Mouse (Mus musculus): ENCODE measurements at regions not wholly inside any gene's neighbourhood (a gene's known extent, or its start where the extent isn't known, plus 50 kb on each side); places are given as distances from the start of the nearest gene placed in this dataset.

DNA sequence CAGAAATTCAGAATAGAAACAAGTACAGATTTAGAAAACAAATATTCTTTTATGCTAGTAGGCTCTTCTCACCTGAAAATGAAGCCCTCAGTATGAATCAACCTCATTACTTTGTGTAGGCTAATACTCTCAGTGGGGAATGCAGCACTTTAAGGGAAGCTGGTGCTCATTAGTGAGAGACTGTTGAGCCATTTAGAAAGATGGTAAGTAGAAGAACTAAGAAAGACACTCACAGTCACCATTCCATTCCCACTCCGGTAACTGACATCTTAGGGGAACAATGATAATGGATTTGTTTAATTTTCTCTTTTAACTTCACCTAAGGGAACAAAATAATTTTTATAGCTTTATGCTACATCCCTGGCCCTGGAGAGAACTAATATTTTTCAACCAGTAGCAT lies 648.0 kb upstream of the Nova1 start:
- Histone ChIP-seq H3K4me3 (no peak overlapping the region), H3K9ac (no peak overlapping the region), H3K4me2 (no peak overlapping the region), H3K27ac (no peak overlapping the region), H3K27me3 (no peaks in the 10 kb centered on the region), H3K36me3 (no peaks in the 10 kb centered on the region), H3K4me1 (replicated peaks) (no peaks in the 10 kb centered on the region), H3K9me3 (replicated peaks) (no peaks in the 10 kb centered on the region)
- 80% methylated on average over 1 of the region's 1 CpGs for WGBS
- no peak for ATAC-seq (replicated peaks; ENCODE audit: insufficient number of reproducible peaks, insufficient read depth, low FRiP score, low read depth)

DNA sequence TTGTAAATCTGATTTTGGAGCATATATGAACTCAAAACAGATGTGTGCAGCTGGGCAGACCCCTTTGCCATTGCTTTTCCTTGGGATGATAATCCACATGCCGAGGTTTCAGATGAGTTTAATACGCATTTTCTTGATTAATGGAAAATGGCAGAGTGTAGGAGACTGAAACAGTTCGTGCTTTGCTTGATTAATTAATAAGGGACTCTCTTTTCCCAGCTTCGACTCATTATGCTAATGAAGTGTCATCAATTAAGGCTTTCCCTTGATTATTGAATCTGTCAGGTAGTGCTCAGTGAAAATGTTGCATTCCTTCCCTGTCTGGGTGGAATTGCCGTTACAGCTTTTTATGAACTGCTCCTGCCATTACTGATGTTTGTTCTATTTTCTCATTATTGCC lies 647.2 kb upstream of the Nova1 start:
- H3K4me3 ChIP-seq, result no peak overlapping the region
- H3K9me3 ChIP-seq (replicated peaks), result no peaks in the 10 kb centered on the region
- no peaks in the 10 kb centered on the region for H3K36me3 ChIP-seq
- WGBS, result 68% methylated on average over 5 of the region's 5 CpGs
- no peaks in the 10 kb centered on the region for H3K27me3 ChIP-seq
- no peak for ATAC-seq (replicated peaks; ENCODE audit: insufficient number of reproducible peaks, insufficient read depth, low FRiP score, low read depth)
- H3K9ac ChIP-seq, result no peak overlapping the region
- H3K27ac ChIP-seq, result no peak overlapping the region
- no peak overlapping the region for H3K4me2 ChIP-seq
- no peaks in the 10 kb centered on the region for H3K4me1 ChIP-seq (replicated peaks)

DNA sequence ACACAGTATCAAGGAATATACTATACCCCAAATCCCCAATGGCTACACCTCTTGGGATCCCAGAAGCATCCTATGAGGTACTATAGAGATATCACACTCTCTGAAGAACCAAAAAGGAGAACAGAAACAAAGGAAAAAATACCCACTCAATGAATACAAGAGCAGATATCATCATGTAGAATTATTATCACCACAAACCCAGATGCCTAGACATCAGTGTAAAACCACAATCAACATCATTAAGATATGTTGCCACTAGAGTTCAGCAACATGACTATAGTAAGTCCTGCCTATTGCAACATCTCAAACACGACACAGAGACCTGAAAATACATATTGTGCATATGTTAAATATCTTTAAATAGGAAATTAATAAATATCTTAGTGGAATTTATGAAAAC lies 612.9 kb upstream of the Nova1 start:
- H3K4me2 ChIP-seq, result no peak overlapping the region
- no peak overlapping the region for H3K4me3 ChIP-seq
- H3K27me3 ChIP-seq, result no peaks in the 10 kb centered on the region
- ATAC-seq (replicated peaks; ENCODE audit: insufficient number of reproducible peaks, insufficient read depth, low FRiP score, low read depth), result no peak
- H3K27ac ChIP-seq, result no peak overlapping the region
- no peaks in the 10 kb centered on the region for H3K4me1 ChIP-seq (replicated peaks)
- H3K9me3 ChIP-seq (replicated peaks), result no peaks in the 10 kb centered on the region
- 49% methylated on average over 1 of the region's 1 CpGs for WGBS
- H3K9ac ChIP-seq, result no peak overlapping the region
- H3K36me3 ChIP-seq, result no peaks in the 10 kb centered on the region

- no peak overlapping the region for H3K4me2 ChIP-seq
- no peak overlapping the region for H3K27ac ChIP-seq
- H3K4me3 ChIP-seq, result no peak overlapping the region
- no peaks in the 10 kb centered on the region for H3K36me3 ChIP-seq
- no peaks in the 10 kb centered on the region for H3K27me3 ChIP-seq
- 71% methylated on average over 4 of the region's 4 CpGs for WGBS
- H3K9ac ChIP-seq, result no peak overlapping the region
- no peaks in the 10 kb centered on the region for H3K4me1 ChIP-seq (replicated peaks)
- no peak for ATAC-seq (replicated peaks; ENCODE audit: insufficient number of reproducible peaks, insufficient read depth, low FRiP score, low read depth)
- no peaks in the 10 kb centered on the region for H3K9me3 ChIP-seq (replicated peaks)
Measured at GRCm38 (mm10) chr12:47412251-47412650, 593.5 kb upstream of the Nova1 start.

GRCm38 (mm10) chr12:47406563-47406962 lies 587.8 kb upstream of the Nova1 start:
- H3K27ac ChIP-seq, result no peak overlapping the region
- no peaks in the 10 kb centered on the region for H3K9me3 ChIP-seq (replicated peaks)
- no peaks in the 10 kb centered on the region for H3K27me3 ChIP-seq
- no peaks in the 10 kb centered on the region for H3K36me3 ChIP-seq
- no peak overlapping the region for H3K9ac ChIP-seq
- H3K4me1 ChIP-seq (replicated peaks), result no peaks in the 10 kb centered on the region
- no peak overlapping the region for H3K4me2 ChIP-seq
- 66% methylated on average over 2 of the region's 2 CpGs for WGBS
- ATAC-seq (replicated peaks; ENCODE audit: insufficient number of reproducible peaks, insufficient read depth, low FRiP score, low read depth), result no peak
- no peak overlapping the region for H3K4me3 ChIP-seq

DNA sequence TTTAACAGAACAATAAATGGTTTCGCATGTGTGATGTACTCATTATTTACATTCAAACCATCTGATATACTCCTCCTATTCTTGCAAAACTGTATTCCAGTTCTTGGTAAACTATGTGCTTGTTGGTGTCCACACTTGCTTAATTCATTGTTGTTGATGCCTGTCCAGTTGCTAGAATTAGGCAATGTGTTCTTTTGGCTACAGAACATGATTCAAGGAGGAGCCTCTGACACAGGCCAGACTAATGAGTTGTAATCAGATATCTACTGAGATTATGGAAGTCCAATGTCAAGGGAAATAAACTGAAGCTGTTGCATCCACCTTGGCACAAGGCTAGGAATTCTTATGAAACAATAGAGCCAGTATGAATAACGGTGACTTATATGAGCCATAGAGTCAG lies 587.4 kb upstream of the Nova1 start:
- ATAC-seq (replicated peaks; ENCODE audit: insufficient number of reproducible peaks, insufficient read depth, low FRiP score, low read depth), result no peak
- no peak overlapping the region for H3K4me3 ChIP-seq
- no peaks in the 10 kb centered on the region for H3K9me3 ChIP-seq (replicated peaks)
- H3K9ac ChIP-seq, result no peak overlapping the region
- H3K4me2 ChIP-seq, result no peak overlapping the region
- H3K27me3 ChIP-seq, result no peaks in the 10 kb centered on the region
- WGBS, result 82% methylated on average over 2 of the region's 2 CpGs
- no peak overlapping the region for H3K27ac ChIP-seq
- H3K4me1 ChIP-seq (replicated peaks), result no peaks in the 10 kb centered on the region
- H3K36me3 ChIP-seq, result no peaks in the 10 kb centered on the region

GRCm38 (mm10) chr12:47383225-47383624 lies 564.5 kb upstream of the Nova1 start:
- Histone ChIP-seq H3K36me3 (no peaks in the 10 kb centered on the region), H3K4me1 (replicated peaks) (no peaks in the 10 kb centered on the region), H3K27me3 (no peaks in the 10 kb centered on the region), H3K4me2 (no peak overlapping the region), H3K9me3 (replicated peaks) (no peaks in the 10 kb centered on the region), H3K4me3 (no peak overlapping the region), H3K9ac (no peak overlapping the region), H3K27ac (no peak overlapping the region)
- ATAC-seq (replicated peaks; ENCODE audit: insufficient number of reproducible peaks, insufficient read depth, low FRiP score, low read depth), result no peak
- WGBS, result 76% methylated on average over 1 of the region's 1 CpGs

DNA sequence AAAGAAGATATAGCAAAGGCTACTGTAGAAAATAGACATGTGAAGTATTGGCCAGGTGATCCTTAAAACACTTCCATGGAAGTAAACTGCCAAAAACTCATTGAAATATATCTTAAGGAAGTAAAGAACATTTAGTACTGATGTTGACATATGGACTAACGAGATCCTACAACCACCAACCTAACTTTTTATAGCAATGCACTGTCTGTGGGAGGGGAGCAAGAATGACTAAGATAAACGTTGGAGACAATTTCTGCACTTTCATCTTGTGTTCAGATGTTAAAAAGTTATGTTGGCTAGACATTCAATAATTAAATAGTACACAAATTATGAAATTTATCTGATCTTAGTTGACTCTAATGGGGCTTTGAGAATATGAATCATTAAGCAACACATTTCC lies 534.5 kb upstream of the Nova1 start:
- 39% methylated on average over 2 of the region's 2 CpGs for WGBS
- no peaks in the 10 kb centered on the region for H3K27me3 ChIP-seq
- no peaks in the 10 kb centered on the region for H3K9me3 ChIP-seq (replicated peaks)
- H3K36me3 ChIP-seq, result no peaks in the 10 kb centered on the region
- no peak overlapping the region for H3K9ac ChIP-seq
- no peak overlapping the region for H3K4me2 ChIP-seq
- no peak for ATAC-seq (replicated peaks; ENCODE audit: insufficient number of reproducible peaks, insufficient read depth, low FRiP score, low read depth)
- no peak overlapping the region for H3K27ac ChIP-seq
- no peak overlapping the region for H3K4me3 ChIP-seq
- H3K4me1 ChIP-seq (replicated peaks), result no peaks in the 10 kb centered on the region

DNA sequence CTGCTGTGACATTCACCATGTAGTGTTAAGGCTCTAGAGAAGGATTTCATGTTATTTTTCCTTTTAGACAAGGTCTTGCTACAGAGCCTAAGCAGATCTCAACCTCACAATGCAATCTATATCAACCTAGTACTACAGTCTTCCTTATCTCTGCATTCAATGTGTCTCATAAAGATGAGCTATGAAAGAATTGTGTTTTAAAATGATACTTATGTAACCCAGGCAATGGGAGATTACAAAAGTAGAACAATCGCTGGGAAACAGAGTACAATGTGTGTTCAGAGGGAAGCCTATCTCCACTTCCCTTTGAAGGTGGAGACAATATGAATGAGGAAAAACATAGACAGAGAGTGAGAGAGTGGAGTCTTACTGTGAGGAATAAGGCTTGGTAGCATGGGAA lies 532.5 kb upstream of the Nova1 start:
- WGBS, result 70% methylated on average over 1 of the region's 1 CpGs
- ATAC-seq (replicated peaks; ENCODE audit: insufficient number of reproducible peaks, insufficient read depth, low FRiP score, low read depth), result no peak
- Histone ChIP-seq H3K27ac (no peak overlapping the region), H3K4me2 (no peak overlapping the region), H3K4me3 (no peak overlapping the region), H3K9ac (no peak overlapping the region), H3K36me3 (no peaks in the 10 kb centered on the region), H3K9me3 (replicated peaks) (no peaks in the 10 kb centered on the region), H3K27me3 (no peaks in the 10 kb centered on the region), H3K4me1 (replicated peaks) (no peaks in the 10 kb centered on the region)

- WGBS, result 21% methylated on average over 2 of the region's 2 CpGs
- no peak for ATAC-seq (replicated peaks; ENCODE audit: insufficient number of reproducible peaks, insufficient read depth, low FRiP score, low read depth)
- H3K4me1 ChIP-seq (replicated peaks), result no peaks in the 10 kb centered on the region
- H3K4me2 ChIP-seq, result no peak overlapping the region
- H3K9me3 ChIP-seq (replicated peaks), result no peaks in the 10 kb centered on the region
- H3K9ac ChIP-seq, result no peak overlapping the region
- no peaks in the 10 kb centered on the region for H3K36me3 ChIP-seq
- H3K27me3 ChIP-seq, result no peaks in the 10 kb centered on the region
- no peak overlapping the region for H3K4me3 ChIP-seq
- H3K27ac ChIP-seq, result no peak overlapping the region
Measured at GRCm38 (mm10) chr12:47313413-47313812, 494.7 kb upstream of the Nova1 start.

GRCm38 (mm10) chr12:47275904-47276303 lies 457.2 kb upstream of the Nova1 start:
- Histone ChIP-seq H3K9me3 (replicated peaks) (no peaks in the 10 kb centered on the region), H3K4me1 (replicated peaks) (no peaks in the 10 kb centered on the region), H3K4me2 (no peak overlapping the region), H3K4me3 (no peak overlapping the region), H3K27ac (no peak overlapping the region), H3K9ac (no peak overlapping the region), H3K27me3 (no peaks in the 10 kb centered on the region), H3K36me3 (no peaks in the 10 kb centered on the region)
- 56% methylated on average over 3 of the region's 3 CpGs for WGBS
- ATAC-seq (replicated peaks; ENCODE audit: insufficient number of reproducible peaks, insufficient read depth, low FRiP score, low read depth), result no peak

GRCm38 (mm10) chr12:47272309-47272708 lies 453.6 kb upstream of the Nova1 start:
- Histone ChIP-seq H3K4me2 (no peak overlapping the region), H3K27me3 (no peaks in the 10 kb centered on the region), H3K9me3 (replicated peaks) (no peaks in the 10 kb centered on the region), H3K27ac (no peak overlapping the region), H3K9ac (no peak overlapping the region), H3K36me3 (no peaks in the 10 kb centered on the region), H3K4me1 (replicated peaks) (no peaks in the 10 kb centered on the region), H3K4me3 (no peak overlapping the region)
- ATAC-seq (replicated peaks; ENCODE audit: insufficient number of reproducible peaks, insufficient read depth, low FRiP score, low read depth), result no peak
- WGBS, result 61% methylated on average over 2 of the region's 2 CpGs

DNA sequence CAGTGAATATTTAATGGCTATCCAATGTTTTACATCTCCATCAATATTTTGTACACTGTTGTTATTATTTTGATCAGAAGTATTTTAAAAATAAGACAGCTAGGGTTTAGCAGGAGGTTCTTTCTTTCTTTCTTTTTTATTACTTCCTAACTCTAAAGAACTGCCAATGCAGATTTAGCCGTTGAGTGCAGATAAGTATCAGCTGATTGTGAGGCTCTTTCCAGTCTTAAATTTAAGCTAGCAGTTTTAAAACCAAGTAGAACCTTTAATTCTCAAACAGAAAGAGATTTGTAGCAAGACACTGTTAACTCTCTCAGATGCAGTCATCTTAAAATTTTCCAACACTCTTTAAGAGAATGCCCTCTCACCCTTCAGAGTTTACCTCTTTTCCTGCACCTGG lies 445.4 kb upstream of the Nova1 start:
- H3K27ac ChIP-seq, result no peak overlapping the region
- ATAC-seq (replicated peaks; ENCODE audit: insufficient number of reproducible peaks, insufficient read depth, low FRiP score, low read depth), result no peak
- no peak overlapping the region for H3K4me3 ChIP-seq
- no peaks in the 10 kb centered on the region for H3K9me3 ChIP-seq (replicated peaks)
- no peaks in the 10 kb centered on the region for H3K36me3 ChIP-seq
- no peak overlapping the region for H3K9ac ChIP-seq
- no peak overlapping the region for H3K4me2 ChIP-seq
- WGBS, result 59% methylated on average over 1 of the region's 1 CpGs
- H3K4me1 ChIP-seq (replicated peaks), result no peaks in the 10 kb centered on the region
- no peaks in the 10 kb centered on the region for H3K27me3 ChIP-seq
